Mouse (Mus musculus) liver, adult (tissue): ENCODE results near the gene Fastkd5.
A peak's percentile ranks its signal among the peaks of the same experiment; 100 is the strongest.

Experiments
- GATA4 ChIP-seq: IDR thresholded peaks from 2 replicates; pipeline ENCODE4 v1.6.1; 2014; ENCODE audit warnings: mild to moderate bottlenecking, low read length; ENCODE audit not compliant: insufficient replicate concordance

The Fastkd5 gene

GRCm38 (mm10) chr2:130629839-130630203, at the start of gene Fastkd5, which contains the start of gene Ubox5:
Gene Fastkd5, minus strand, starts transcription at chr2:130630027.
Gene Ubox5, minus strand, starts transcription at chr2:130630038.
- no peak for TF ChIP-seq GATA4

DNA sequence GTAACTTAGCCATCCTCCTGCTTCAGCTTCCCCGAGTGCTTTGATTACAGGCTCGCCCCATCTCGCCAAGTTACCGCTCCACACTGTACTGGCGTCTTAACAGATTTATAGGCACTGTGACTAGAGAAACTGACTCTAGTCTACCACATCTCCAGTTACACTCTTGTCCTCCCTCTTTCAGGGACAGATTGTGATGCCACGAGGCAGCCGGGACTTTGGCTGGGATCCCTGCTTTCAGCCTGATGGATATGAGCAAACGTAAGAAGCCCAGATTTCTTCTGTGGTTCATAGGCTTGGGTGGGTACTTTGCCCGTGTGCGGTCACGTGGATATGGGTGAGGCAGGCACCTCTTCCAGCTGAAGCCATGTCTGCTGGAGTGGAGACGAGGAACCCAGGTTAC, 49.3 kb upstream of the Fastkd5 start:
- TF ChIP-seq GATA4: no peak

DNA sequence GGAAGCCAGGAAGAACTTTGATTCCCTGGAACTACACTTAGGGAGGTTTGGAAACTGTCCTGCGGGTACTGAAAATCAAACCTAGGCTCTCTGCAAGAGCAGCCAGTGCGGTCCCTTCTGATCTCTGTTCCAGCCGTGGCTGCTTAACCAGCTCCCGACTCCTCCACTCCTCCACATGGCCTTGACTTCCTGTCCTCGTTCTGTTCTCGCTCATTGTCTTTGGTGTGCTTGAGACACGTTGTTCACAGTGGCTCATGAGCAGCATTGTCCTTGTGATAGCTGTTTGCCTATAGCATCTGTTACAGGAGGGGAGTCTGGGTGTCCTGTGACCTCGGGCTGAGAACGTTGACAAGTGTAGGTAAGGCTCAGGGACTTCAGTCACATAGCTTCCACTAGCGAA, 47.4 kb upstream of the Fastkd5 start:
- TF ChIP-seq GATA4: no peak

GRCm38 (mm10) chr2:130667559-130667958, 37.7 kb upstream of the Fastkd5 start, which contains the start of gene Itpa:
Gene Itpa, plus strand, starts transcription at chr2:130667610.
- TF ChIP-seq GATA4: peak; percentile 38; the same call in 1 of the 2 replicates

- TF ChIP-seq GATA4: no peak
These were observed 34.4 kb upstream of the Fastkd5 start, which contains the start of gene Ddrgk1 for GRCm38 (mm10) chr2:130664102-130664701. Gene Ddrgk1, minus strand, starts transcription at chr2:130664659.

DNA sequence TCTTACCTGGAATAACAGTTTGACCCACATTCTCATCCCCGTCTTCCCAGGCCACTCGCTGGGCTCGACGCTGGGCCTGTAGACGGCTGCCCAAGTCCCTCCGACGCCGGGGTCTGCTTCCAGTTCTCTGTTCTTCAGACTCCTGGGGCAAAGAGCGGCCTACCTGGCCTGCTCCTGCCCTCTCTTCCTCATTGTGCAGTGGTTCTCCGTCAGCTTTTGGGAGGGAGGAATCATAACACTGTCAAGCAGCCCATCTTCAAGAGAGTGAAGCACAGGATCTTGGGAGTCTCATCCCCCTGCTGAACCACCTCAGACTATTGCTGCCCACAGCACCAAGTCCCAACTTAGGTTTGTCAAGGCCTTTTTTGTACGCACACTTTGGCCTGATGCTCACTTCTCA, 33.5 kb upstream of the Fastkd5 start:
- TF ChIP-seq GATA4: no peak

GRCm38 (mm10) chr2:130658530-130658929, 28.7 kb upstream of the Fastkd5 start:
- TF ChIP-seq GATA4: no peak

- no peak for TF ChIP-seq GATA4
These were observed 27.7 kb upstream of the Fastkd5 start for GRCm38 (mm10) chr2:130657541-130657940.

- no peak for TF ChIP-seq GATA4
These were observed 26.7 kb upstream of the Fastkd5 start for GRCm38 (mm10) chr2:130656536-130656935.

DNA sequence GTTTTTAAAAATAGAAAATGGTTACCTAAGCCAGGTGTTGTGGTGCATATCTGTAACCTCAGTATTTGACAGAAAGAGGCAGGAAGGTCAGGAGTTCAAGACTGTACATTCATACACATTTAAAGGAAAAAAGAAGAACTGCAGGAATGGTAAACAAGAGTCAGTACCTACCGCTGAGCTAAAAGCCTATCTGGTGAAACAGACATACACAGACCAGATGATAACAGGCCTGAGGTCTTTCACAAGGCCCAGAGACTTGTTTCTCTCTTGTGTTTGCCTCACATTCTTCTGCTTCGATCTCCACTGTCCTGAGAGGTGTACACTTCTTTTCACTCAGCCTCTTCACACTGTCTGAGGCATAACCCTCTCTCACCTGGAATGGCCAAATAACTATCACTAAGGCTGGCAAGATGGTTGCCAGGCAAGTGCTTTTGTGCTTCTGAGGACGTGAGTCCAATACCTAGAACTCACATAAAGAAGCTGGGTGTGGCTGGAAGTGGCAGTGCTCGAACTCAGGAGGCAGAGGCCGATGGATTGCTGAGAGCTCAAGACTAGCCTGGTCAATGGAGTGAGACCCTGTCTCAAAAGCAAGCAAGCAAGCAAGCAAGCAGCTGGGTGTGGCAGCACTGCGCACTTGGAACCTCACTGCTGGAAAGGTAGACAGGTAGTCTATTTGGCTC, 26.0 kb upstream of the Fastkd5 start:
- TF ChIP-seq GATA4: no peak

GRCm38 (mm10) chr2:130653760-130654159, 23.9 kb upstream of the Fastkd5 start:
- no peak for TF ChIP-seq GATA4

- TF ChIP-seq GATA4: no peak
These were observed 23.5 kb upstream of the Fastkd5 start for GRCm38 (mm10) chr2:130653303-130653702.

DNA sequence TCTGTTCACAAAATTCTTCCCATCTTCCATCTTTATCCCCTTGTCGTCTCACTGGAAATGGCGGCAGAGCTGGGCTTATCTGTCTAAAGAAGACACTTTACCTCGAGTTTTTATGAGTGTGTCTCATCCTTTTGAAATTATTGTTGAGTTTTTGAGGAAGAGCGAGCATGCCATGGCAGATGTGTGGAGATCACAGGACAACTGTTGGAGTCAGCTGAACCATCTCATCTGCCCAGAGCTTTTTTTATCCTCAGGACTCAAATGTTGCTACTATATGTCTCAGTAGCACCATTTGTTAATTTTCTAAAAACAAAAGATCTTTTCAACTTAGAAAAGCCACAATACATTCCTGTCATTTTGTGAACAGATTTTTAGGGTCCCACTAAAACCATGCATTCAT, 15.4 kb upstream of the Fastkd5 start:
- TF ChIP-seq GATA4: no peak

DNA sequence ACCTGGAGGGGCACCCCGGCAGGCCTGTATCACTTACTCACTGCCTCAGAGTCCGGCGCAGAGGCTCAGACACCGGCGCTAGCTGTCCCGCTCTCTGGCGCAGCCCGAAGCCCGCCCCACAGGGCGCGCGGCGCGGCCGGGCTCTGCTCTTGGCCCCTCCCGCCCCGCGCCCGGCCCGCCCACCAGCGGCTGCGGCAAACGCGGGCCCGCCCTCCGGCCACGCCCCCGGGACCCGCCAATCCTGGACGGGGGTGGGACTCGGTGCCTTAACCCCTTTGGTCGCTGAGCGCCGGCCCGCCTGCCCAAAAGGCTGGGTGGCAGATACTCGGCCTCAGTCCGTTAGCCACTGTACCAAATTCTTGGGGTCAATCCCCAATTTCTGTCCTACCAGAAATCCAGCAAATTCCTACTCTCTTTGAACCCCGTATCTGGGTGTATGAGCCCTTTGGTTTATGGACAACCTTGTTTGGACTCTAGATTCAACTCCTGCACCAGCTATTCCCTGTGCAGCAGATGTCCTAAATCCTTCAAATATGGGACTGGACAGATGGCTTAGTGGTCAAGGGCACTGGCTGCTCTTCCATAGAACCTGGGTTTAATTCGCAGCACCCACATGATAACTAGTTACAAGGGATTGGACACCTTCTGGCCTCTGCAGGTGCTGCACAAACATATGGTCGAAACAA, 13.0 kb upstream of the Fastkd5 start, which contains the start of gene Lzts3:
Lzts3 (minus strand) TSS at position 120 of the 686 bp plus-strand sequence.
- no peak for TF ChIP-seq GATA4

DNA sequence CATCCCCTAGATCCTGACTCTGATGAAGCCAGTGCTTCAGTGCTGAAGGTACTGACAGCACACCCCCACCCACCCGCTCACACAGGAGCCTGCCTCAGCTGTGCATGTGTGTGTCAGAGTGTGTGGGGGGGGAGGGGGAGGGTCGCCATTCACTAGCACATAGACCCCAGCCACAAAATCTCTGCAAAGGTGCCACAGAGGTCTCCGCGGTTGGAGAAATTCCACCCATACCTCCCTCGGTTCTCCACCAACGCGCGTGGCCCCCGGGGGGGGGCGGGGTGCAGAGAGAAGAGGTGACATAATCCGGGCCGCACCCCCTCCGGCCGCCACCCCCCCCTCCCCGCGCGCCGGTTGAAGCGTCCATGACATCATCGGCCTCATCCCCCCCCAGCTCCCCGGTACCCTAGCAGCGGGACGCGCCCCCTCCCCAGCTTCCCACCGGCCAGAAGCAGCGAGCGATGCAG, 12.4 kb upstream of the Fastkd5 start:
- no peak for TF ChIP-seq GATA4
